Mouse (Mus musculus) cerebellum, adult 2 months (tissue): ENCODE data around the gene Sae1.

Experiments
- CTCF ChIP-seq: fragments of 200-500 bp; IDR thresholded peaks from 2 replicates; pipeline ENCODE4 v1.5.1; 2011; ENCODE audit warnings: low read depth, mild to moderate bottlenecking, control low read depth, low read length, moderate library complexity, borderline replicate concordance; ENCODE audit not compliant: insufficient read depth
- POLR2A ChIP-seq: fragments of 200-500 bp; IDR thresholded peaks from 2 replicates; pipeline ENCODE4 v1.6.1; 2011; ENCODE audit warnings: low read length, control low read depth, borderline replicate concordance; ENCODE audit not compliant: insufficient read depth

DNA sequence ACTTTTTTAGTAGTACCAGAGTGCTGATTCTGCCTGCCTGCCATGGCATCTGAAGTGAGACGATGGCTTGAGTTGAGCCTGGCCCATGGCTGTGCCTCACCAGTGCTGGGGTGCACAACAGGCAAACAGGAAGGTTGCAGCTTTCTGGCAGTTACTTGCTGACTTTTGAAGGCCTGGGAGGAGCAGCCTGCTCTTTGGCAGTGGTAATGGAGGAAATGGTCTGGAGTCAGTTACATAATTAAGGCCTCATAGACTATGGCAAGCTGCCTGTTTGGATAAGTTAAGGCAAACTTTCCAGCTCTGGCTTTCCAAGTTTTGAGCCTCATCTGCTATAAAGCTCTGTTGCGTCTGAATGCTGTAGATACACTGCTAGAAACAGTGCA, 17.5 kb upstream of the Sae1 start:
- TF ChIP-seq CTCF (no peak), POLR2A (peak; percentile 20; the same call in 1 of the 2 replicates)
